Mouse (Mus musculus): Measurements from ENCODE around the gene Stra6.

The Stra6 gene

GRCm38 (mm10) chr9:58128926-58129413 lies 65.4 kb downstream of the Stra6 start:
- in situ Hi-C loops (cut with MboI; ENCODE audit: low sequenced_read_pairs), result no loop called here

- in situ Hi-C loops (cut with MboI; ENCODE audit: low sequenced_read_pairs), result no loop called here
Observed at GRCm38 (mm10) chr9:58129508-58129907, 65.9 kb downstream of the Stra6 start.

- in situ Hi-C loops (cut with MboI; ENCODE audit: low sequenced_read_pairs), result no loop called here
Observed at GRCm38 (mm10) chr9:58130909-58131308, 67.3 kb downstream of the Stra6 start.

- in situ Hi-C loops (cut with MboI; ENCODE audit: low sequenced_read_pairs), result no loop called here
Observed at GRCm38 (mm10) chr9:58131735-58132134, 68.1 kb downstream of the Stra6 start.

- in situ Hi-C loops (cut with MboI; ENCODE audit: low sequenced_read_pairs), result no loop called here
Observed at GRCm38 (mm10) chr9:58133893-58134884, 70.6 kb downstream of the Stra6 start.

GRCm38 (mm10) chr9:58134906-58135305 lies 71.3 kb downstream of the Stra6 start:
- in situ Hi-C loops (cut with MboI; ENCODE audit: low sequenced_read_pairs), result no loop called here

- in situ Hi-C loops (cut with MboI; ENCODE audit: low sequenced_read_pairs), result no loop called here
Observed at GRCm38 (mm10) chr9:58135921-58136321, 72.3 kb downstream of the Stra6 start.

- in situ Hi-C loops (cut with MboI; ENCODE audit: low sequenced_read_pairs), result no loop called here
Observed at GRCm38 (mm10) chr9:58139947-58140346, 76.4 kb downstream of the Stra6 start.

- in situ Hi-C loops (cut with MboI; ENCODE audit: low sequenced_read_pairs), result no loop called here
Observed at GRCm38 (mm10) chr9:58143419-58143818, 79.8 kb downstream of the Stra6 start.

GRCm38 (mm10) chr9:58144664-58145063 lies 81.1 kb downstream of the Stra6 start:
- in situ Hi-C loops (cut with MboI; ENCODE audit: low sequenced_read_pairs), result no loop called here

GRCm38 (mm10) chr9:58145417-58145816 lies 81.8 kb downstream of the Stra6 start:
- in situ Hi-C loops (cut with MboI; ENCODE audit: low sequenced_read_pairs), result no loop called here

GRCm38 (mm10) chr9:58148806-58149205 lies 85.2 kb downstream of the Stra6 start:
- in situ Hi-C loops (cut with MboI; ENCODE audit: low sequenced_read_pairs), result no loop called here

GRCm38 (mm10) chr9:58150733-58151361 lies 87.3 kb downstream of the Stra6 start:
- in situ Hi-C loops (cut with MboI; ENCODE audit: low sequenced_read_pairs), result no loop called here

- in situ Hi-C loops (cut with MboI; ENCODE audit: low sequenced_read_pairs), result no loop called here
Observed at GRCm38 (mm10) chr9:58153095-58153494, 89.5 kb downstream of the Stra6 start.

- in situ Hi-C loops (cut with MboI; ENCODE audit: low sequenced_read_pairs), result no loop called here
Observed at GRCm38 (mm10) chr9:58155366-58155765, 91.8 kb downstream of the Stra6 start.

- in situ Hi-C loops (cut with MboI; ENCODE audit: low sequenced_read_pairs), result no loop called here
Observed at GRCm38 (mm10) chr9:58156819-58157560, 93.4 kb downstream of the Stra6 start.

- in situ Hi-C loops (cut with MboI; ENCODE audit: low sequenced_read_pairs), result no loop called here
Observed at GRCm38 (mm10) chr9:58157838-58158237, 94.2 kb downstream of the Stra6 start.

GRCm38 (mm10) chr9:58158541-58159311 lies 95.1 kb downstream of the Stra6 start:
- in situ Hi-C loops (cut with MboI; ENCODE audit: low sequenced_read_pairs), result no loop called here

- in situ Hi-C loops (cut with MboI; ENCODE audit: low sequenced_read_pairs), result no loop called here
Observed at GRCm38 (mm10) chr9:58159855-58160254, 96.3 kb downstream of the Stra6 start.

GRCm38 (mm10) chr9:58160315-58160714 lies 96.7 kb downstream of the Stra6 start:
- in situ Hi-C loops (cut with MboI; ENCODE audit: low sequenced_read_pairs), result no loop called here

Measured in CH12F3 (cell line).